Mouse (Mus musculus) forebrain, embryonic 10.5 days (tissue): ENCODE measurements around the gene Dido1. TPM values are rescaled to one million over a fixed set of nuclear protein-coding genes. Genes with fewer than 3 reads are reported as not detected.

ENCODE experiments used
- DNase-seq: peaks from one replicate; pipeline ENCODE4 v3.0.0-alpha.2; 2017; ENCODE audit warnings: low spot score; ENCODE audit errors: extremely low spot score
- H3K27ac ChIP-seq: fragments of 300-500 bp; sonication (generic); 2 replicates; pipeline ENCODE4 v1.5.1; 2016; ENCODE audit warnings: mild to moderate bottlenecking
- H3K27me3 ChIP-seq: fragments of 300-500 bp; sonication (generic); 2 replicates; pipeline ENCODE4 v1.6.1; 2016; ENCODE audit warnings: mild to moderate bottlenecking; ENCODE audit not compliant: poor library complexity, severe bottlenecking
- H3K36me3 ChIP-seq: fragments of 300-500 bp; sonication (generic); replicated peaks from 2 replicates; pipeline ENCODE4 v1.6.1; 2016; ENCODE audit warnings: mild to moderate bottlenecking, moderate library complexity
- H3K4me1 ChIP-seq: fragments of 300-500 bp; sonication (generic); 2 replicates; pipeline ENCODE4 v1.6.1; 2016
- H3K4me3 ChIP-seq: fragments of 300-500 bp; sonication (generic); 2 replicates; pipeline ENCODE4 v1.5.1; 2016; ENCODE audit warnings: mild to moderate bottlenecking, moderate library complexity
- H3K9me3 ChIP-seq: fragments of 300-500 bp; sonication (generic); 2 replicates; pipeline ENCODE4 v1.6.1; 2016; ENCODE audit warnings: mild to moderate bottlenecking, moderate library complexity
- WGBS: fragments of 180-500 bp; shearing (Covaris S2); methylation state at CpG from one replicate; pipeline ENCODE4 v1.1.7; 2016; 5-methylcytosine and 5-hydroxymethylcytosine counted together
- polyA plus RNA-seq: library from polyadenylated mRNA; unstranded; fragments of >200 nt; fragmentation: Nextera tagmentation; extraction: Ambion mirVana; gene quantifications from 2 replicates; pipeline ENCODE4 v1.2.1, GENCODE M21; 2016

The Dido1 gene
- polyA plus RNA-seq: 33.8 and 34.3 TPM in 2 replicates

DNA sequence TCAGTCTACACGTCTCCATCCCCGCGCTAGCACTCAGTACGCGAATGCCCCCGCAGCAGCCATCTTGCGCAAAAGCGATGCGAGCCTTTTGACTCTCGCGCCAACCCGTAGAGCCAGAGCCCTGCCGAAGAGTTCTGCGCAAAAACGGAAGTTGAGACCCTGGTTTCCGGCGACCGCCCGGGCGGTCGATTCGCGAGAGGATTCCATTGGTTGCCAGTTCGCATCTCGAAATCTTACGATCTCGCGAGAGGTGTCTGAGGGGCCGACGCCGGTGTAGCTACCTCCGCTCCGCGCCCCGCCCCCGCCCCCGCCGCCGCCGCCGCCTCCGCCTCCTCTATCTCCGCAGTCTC, at the start of gene Dido1, which contains the start of gene Gid8:
Gene Dido1, minus strand, starts transcription at position 77 of the 350 bp plus-strand sequence.
Gene Gid8, plus strand, starts transcription at position 195 of the 350 bp plus-strand sequence.
- under 1% methylated on average over 35 of the region's 43 CpGs for WGBS
- H3K36me3 ChIP-seq: peaks cover 52% of the 10 kb centered on the region
- peak within 1 kb of the TSS; percentile 98 for H3K27ac ChIP-seq
- H3K9me3 ChIP-seq: no peaks in the 10 kb centered on the region
- H3K27me3 ChIP-seq: no peaks in the 10 kb centered on the region
- H3K4me1 ChIP-seq: peaks cover 26% of the 10 kb centered on the region
- peak; percentile 98 for DNase-seq
- peak within 1 kb of the TSS; percentile 82 for H3K4me3 ChIP-seq

DNA sequence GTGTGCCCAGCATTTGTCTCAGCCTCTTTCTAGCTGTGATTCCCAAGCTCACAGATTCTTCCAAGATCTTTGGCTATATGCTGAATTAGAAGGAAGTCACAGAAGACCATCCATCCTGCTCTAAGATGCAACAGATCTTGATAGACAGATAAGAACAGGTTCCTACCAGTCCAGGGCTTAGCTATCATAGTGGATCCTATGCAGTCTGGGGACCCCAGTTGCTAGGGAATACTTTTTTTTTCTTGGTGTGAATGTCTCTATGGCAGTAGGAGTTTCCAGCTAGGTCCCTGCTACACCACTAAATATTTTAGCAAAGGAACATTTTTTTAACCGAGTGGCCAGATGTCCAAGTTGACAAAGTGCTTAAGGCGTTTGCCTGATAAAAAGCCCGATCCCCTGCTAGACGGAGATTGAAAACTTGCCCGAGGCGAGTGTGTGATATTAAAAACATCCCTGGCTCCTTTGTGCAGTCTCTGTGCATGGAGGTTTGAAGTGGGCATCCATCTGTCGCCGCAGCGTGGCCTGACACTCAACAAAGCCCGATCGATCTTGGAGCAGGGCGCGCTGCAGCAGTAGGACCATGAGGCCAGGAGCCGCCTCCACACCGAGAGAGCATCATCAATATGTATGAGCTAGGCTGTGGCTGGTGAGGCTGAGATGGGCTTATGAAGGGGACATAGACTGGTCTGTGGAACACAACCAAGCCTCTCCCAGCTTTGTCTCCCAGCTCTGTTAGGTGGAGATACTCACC, 48.9 kb upstream of the Dido1 start:
- H3K4me1 ChIP-seq: peaks cover 14% of the 10 kb centered on the region
- 64% methylated on average over 15 of the region's 15 CpGs for WGBS
- no peaks in the 10 kb centered on the region for H3K36me3 ChIP-seq
- H3K4me3 ChIP-seq: no peak overlapping the region
- H3K27ac ChIP-seq: no peak overlapping the region; the same call in 1 of the 2 replicates
- no peaks in the 10 kb centered on the region for H3K9me3 ChIP-seq
- H3K27me3 ChIP-seq: peaks cover 11% of the 10 kb centered on the region; the same call in 1 of the 2 replicates
- DNase-seq: no peak

DNA sequence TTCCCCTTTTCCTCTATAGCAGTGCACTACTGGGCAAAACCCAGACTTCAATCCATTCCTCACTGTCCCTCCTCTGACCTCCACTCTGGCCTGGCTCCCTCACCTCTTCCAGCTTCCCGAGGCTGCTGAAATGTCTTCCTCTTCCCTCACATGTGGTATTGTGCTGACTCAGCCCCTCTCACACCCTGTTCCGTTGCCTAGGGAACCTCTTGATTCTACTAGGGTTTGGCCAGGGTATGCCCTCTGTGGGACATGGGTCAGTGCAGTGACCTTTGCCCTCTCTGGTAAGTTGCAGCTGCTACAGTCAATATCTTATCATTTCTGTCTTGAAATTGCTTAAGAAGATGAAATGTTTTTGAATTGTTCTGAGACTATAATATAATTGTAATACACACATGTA, 47.0 kb upstream of the Dido1 start:
- Histone ChIP-seq H3K27ac (no peak overlapping the region), H3K36me3 (no peaks in the 10 kb centered on the region), H3K27me3 (peaks cover 11% of the 10 kb centered on the region; the same call in 1 of the 2 replicates), H3K4me3 (no peak overlapping the region), H3K9me3 (no peaks in the 10 kb centered on the region), H3K4me1 (peaks cover 14% of the 10 kb centered on the region)
- no peak for DNase-seq
- WGBS: 32% methylated on average over 2 of the region's 2 CpGs

DNA sequence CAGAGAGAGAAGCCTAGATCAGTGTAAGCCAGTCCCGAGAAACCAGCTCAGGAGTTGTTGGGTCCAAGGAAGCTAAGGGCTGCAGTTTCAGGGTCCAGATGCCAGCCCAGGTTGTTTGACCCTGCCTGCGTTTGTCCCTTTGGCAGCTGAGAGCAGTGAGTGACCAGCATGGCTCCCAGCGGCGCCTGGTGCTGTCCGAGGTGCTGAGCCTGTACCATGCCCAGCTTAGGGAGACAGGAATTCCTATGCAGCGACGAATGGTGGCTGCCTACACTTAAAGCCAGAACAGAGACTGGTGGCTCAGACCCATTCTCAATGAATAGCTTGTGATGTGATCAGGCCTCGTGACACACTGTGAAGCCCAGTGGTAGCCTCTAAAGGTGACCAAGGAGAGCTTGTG, 46.1 kb upstream of the Dido1 start:
- Histone ChIP-seq H3K4me1 (peaks cover 14% of the 10 kb centered on the region), H3K27me3 (peaks cover 11% of the 10 kb centered on the region; the same call in 1 of the 2 replicates), H3K9me3 (no peaks in the 10 kb centered on the region), H3K36me3 (no peaks in the 10 kb centered on the region), H3K27ac (no peak overlapping the region), H3K4me3 (no peak overlapping the region)
- 3% methylated on average over 8 of the region's 8 CpGs for WGBS
- DNase-seq: peak; percentile 68

DNA sequence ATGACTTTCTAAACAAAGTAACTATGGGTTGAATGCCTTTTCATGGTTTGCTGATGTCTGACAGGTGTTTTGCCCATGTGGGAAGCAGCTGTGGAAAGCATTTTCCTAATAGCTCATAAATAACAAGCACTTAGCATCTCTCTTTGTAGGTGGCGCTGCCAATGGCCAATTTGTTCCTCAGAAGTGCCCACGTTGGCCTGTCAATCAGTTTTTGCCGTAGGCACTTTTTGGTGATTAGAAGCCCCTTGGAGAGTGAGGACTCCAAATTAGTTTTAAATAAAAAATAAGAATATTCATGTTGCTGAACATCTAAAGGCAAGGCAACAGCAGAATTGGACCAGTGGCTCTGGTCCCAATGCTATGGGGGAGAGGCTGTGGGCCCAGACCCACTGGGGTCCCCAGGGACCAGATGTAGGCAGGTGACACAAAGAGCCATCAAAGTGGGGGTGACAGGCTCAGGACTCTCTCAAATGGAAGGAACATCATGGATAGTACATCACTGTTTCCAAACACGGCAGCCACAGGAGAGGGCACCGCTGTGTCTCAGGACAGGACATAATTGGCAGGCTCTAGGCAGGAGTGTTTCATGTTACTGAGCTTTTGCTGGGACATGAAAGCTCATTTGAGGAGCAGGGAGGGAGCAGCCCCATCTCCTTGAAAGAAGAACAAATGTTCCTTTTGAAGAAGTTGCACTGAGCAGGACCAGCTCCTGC, 45.3 kb upstream of the Dido1 start:
- 80% methylated on average over 5 of the region's 5 CpGs for WGBS
- Histone ChIP-seq H3K9me3 (no peaks in the 10 kb centered on the region), H3K27me3 (peaks cover 11% of the 10 kb centered on the region; the same call in 1 of the 2 replicates), H3K27ac (no peak overlapping the region), H3K4me3 (no peak overlapping the region), H3K36me3 (no peaks in the 10 kb centered on the region), H3K4me1 (peaks cover 14% of the 10 kb centered on the region)
- DNase-seq: no peak

DNA sequence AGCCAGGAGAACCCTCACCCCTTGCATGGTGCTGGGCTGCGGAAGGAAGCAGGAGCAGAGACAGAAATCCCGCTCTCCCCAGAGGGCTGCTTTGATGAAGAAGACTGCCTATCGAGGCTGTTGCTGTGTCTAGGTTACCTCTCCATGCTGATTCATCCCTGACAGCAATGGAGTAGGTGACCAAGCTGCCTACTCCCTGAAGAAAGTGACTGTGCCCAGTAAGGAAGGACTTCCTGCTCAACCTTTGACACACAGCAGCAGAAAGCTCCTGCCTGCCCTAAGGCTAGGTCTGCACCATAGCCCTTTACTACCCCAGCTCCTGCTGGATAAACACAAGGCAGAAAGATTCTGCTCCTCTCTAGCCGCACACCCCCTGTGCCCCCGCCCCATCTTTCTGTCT, 39.1 kb upstream of the Dido1 start:
- no peak for DNase-seq
- Histone ChIP-seq H3K36me3 (no peaks in the 10 kb centered on the region), H3K4me3 (no peak overlapping the region), H3K27ac (no peak overlapping the region), H3K4me1 (peaks cover 14% of the 10 kb centered on the region), H3K9me3 (no peaks in the 10 kb centered on the region), H3K27me3 (peaks cover 11% of the 10 kb centered on the region; the same call in 1 of the 2 replicates)
- WGBS: 53% methylated on average over 5 of the region's 5 CpGs

DNA sequence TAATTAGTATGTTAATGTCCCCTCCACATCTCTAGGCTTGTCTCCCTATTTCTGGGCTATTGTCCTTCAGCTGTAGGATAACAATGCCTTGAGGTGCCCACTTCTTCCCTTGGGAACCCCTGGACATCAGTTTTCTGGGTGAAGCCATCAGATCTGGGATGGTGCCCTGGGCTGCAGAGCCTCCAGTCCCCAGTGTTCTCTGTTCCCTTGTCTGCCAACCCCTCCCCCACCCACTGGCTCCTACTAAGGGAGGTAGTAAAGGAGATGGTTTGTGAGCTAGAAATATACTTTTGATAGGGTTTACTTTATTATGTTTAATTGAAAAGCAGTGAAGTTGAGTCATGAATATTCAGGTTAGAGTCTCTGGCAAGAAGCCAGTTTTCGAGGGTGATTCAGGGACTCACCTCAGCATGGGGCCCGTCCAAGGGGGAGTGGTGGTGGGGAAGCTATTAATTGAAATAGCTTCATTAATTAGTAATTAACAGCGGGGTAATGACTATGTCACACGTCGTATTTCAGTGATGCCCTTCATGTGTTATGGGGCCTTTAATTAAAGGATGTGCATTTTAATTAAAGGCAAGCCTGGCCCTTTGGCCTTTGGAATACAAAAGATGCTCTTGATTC, 36.9 kb upstream of the Dido1 start:
- Histone ChIP-seq H3K9me3 (no peaks in the 10 kb centered on the region), H3K4me3 (no peak overlapping the region), H3K27ac (no peak overlapping the region), H3K27me3 (peaks cover 11% of the 10 kb centered on the region; the same call in 1 of the 2 replicates), H3K4me1 (peaks cover 14% of the 10 kb centered on the region), H3K36me3 (no peaks in the 10 kb centered on the region)
- no peak for DNase-seq
- 34% methylated on average over 5 of the region's 5 CpGs for WGBS

DNA sequence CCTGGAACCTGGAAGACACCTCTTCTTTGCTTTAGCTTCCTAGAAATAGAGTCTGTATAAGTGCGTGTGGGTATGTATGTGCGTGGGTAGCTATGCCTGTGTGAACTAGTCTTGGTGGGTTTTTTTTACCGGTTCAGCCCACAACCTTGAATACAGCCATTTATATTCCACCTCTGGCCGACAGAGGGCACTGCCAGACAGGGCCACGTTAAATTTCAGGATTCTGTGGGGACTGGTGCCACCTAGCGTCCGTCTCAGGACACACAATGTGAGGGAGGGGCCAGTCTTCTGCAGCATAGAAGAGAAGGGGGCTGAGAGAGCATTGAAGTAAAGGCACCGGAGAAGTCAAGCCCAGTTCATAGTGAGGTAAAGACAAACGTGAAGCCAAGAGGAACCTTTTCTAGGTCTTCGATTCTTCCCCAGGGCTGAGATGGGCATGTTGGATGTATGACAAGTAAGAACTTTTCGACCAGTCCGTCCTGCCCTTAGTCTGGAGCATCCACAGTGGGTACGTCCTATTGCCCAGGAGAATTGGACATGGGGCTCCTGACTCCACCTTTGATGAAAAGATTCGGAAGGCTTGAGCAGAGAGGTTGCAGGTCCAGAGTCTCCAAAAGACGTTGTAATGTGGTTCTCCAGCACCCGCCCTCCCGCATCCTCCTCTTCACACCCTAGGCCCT, 35.6 kb upstream of the Dido1 start:
- Histone ChIP-seq H3K27me3 (peaks cover 11% of the 10 kb centered on the region; the same call in 1 of the 2 replicates), H3K36me3 (no peaks in the 10 kb centered on the region), H3K27ac (no peak overlapping the region), H3K4me1 (peaks cover 15% of the 10 kb centered on the region), H3K4me3 (no peak overlapping the region), H3K9me3 (no peaks in the 10 kb centered on the region)
- whole genome bisulfite sequencing: 39% methylated on average over 17 of the region's 17 CpGs
- DNase-seq: peak; percentile 84

DNA sequence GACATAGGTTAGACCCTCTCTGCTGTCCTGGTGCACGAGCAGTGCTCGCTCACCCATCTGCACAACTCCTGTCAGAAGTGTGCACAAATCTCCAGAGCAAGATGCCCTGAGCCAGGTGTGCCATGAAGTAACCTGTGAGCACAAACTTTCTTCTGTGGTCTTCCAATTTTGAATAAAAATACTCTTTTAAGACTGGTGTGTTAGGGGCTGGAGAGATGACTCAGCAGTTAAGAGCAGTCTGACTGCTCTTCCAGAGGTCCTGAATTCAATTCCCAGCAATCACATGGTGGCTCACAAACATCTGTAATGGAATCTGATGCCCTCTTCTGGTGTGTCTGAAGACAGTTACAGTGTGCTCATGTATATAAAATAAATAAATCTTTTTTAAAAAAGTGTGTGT, 33.5 kb upstream of the Dido1 start:
- Histone ChIP-seq H3K27me3 (no peaks in the 10 kb centered on the region), H3K4me3 (no peak overlapping the region), H3K9me3 (no peaks in the 10 kb centered on the region), H3K36me3 (no peaks in the 10 kb centered on the region), H3K4me1 (peaks cover 16% of the 10 kb centered on the region), H3K27ac (no peak overlapping the region)
- 84% methylated on average over 2 of the region's 2 CpGs for WGBS
- DNase-seq: no peak

DNA sequence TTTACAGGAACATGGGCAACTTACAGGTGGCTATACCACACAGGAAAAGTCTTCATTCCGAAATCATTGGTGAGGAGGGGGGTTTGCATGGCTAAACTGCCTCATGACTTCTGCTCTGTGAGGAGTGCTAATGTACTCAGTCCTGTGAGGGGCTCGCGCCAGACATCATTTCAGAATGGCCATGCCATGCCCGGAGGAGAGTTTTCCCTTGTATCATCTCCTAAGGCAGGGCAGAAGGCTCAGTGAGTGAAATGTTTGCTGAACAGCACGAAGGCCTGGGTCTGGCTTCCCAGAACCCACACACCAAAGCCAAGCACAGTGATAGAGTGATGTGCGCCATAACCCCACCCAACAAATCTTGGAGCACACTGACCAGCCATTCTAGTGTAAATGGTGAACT, 33.0 kb upstream of the Dido1 start:
- DNase-seq: no peak
- Histone ChIP-seq H3K27ac (no peak overlapping the region), H3K36me3 (no peaks in the 10 kb centered on the region), H3K27me3 (no peaks in the 10 kb centered on the region), H3K9me3 (no peaks in the 10 kb centered on the region), H3K4me1 (peaks cover 16% of the 10 kb centered on the region), H3K4me3 (no peak overlapping the region)
- WGBS: 88% methylated on average over 6 of the region's 6 CpGs

DNA sequence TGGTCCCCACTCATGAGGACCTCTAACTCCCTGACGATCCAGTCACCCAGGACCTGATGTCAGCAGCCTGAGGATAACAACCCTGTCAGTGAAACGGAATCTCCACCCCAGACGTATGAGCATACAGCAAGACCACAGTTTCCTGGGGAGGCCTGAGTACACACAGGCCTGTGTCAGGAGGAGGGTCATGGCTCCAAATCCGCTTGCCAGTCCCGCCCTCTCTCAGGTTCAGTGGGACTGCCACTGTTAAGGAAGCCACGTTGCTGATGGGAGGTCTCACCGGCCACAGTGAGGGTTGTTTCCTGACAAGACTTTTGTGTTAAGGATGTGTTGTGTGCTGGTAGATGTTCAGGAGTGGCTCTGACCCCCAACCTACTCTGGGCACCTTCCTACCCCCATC, 31.6 kb upstream of the Dido1 start:
- DNase-seq: no peak
- no peaks in the 10 kb centered on the region for H3K9me3 ChIP-seq
- H3K4me1 ChIP-seq: peaks cover 8% of the 10 kb centered on the region
- WGBS: 81% methylated on average over 7 of the region's 7 CpGs
- no peak overlapping the region for H3K27ac ChIP-seq
- H3K36me3 ChIP-seq: no peaks in the 10 kb centered on the region
- H3K27me3 ChIP-seq: no peaks in the 10 kb centered on the region
- H3K4me3 ChIP-seq: no peak overlapping the region

DNA sequence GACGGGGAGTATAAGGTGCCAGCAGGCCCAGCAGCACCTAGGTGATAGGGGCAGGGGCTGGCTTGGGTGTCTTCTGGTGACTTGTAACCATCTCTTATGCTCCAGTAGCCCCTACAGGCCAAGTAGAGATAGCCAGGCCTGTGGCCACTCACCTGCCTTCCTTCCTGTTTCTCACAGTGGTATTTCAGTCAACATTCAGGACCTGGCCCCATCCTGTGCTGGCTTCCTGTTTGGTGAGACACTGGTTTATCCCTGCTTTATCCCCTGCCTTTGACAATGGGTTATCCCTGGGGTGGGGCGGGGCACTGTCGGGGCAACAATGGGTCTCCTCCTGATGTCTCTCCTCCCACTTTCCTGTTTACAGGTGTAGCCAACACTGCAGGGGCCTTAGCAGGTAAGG, 30.6 kb upstream of the Dido1 start:
- H3K4me1 ChIP-seq: peaks cover 5% of the 10 kb centered on the region; the same call in 1 of the 2 replicates
- DNase-seq: no peak
- no peaks in the 10 kb centered on the region for H3K9me3 ChIP-seq
- H3K36me3 ChIP-seq: no peaks in the 10 kb centered on the region
- no peak overlapping the region for H3K27ac ChIP-seq
- no peak overlapping the region for H3K4me3 ChIP-seq
- WGBS: 24% methylated on average over 3 of the region's 3 CpGs
- H3K27me3 ChIP-seq: no peaks in the 10 kb centered on the region
